Mouse (Mus musculus) neutrophil, adult 59 days (primary cell): ENCODE data around the gene Edn3. TPM values are rescaled to one million over a fixed set of nuclear protein-coding genes. Genes with fewer than 3 reads are reported as not detected.

Source experiments
- total RNA-seq, 2 experiments: library from RNA; stranded (reverse); gene quantifications; 1 replicate in 1 of 2; 2 replicates in 1 of 2; pipeline ENCODE4 v1.2.4; 2023

Edn3 gene
- not detected for total RNA-seq

DNA sequence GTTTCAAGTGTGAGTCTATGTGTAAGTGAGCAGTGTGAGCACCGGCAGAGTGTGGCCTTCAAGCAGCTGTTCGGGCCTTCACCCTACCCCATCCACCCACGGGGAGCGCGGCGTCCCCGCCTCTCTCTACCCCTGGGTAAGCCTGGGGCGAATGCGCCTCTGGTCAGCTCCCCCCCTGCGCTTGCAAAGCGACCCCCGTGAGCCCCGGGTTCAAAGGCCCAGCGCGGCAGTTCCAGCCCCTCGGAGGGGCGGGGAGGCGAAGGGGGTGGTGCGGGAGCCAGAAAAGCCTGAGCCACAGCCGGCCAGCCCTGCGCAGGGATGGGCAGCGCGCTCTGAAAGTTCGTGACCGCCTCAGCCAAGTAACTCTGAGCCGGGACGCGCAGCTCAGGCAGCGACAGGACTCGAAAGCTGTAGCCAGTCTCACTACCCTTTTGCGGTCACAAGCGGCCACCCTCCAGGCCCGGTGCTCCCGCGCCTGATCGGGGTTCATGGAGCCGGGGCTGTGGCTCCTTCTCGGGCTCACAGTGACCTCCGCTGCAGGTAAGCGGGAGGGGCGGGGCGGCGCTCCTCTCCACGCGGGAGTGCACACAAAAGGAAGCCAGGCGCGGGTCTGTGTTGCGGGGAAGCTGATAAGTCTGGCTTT, at the start of gene Edn3:
Gene Edn3 (plus strand): TSS at position 141 of the 643 bp plus-strand sequence.

Other genes starting within 250 kb of the Edn3 start
- 10 to 100 TPM; 13.5 to 15.2 TPM for gene Zfp831, start 117.1 kb upstream of the Edn3 start, total RNA-seq
- gene Gm14444, start 249.6 kb downstream of the Edn3 start, total RNA-seq = not detected